Mouse (Mus musculus): ENCODE results near the gene Gm13277. TPM values are rescaled to one million over a fixed set of nuclear protein-coding genes. Genes with fewer than 3 reads are reported as not detected.
"Not testable (repeated sequence)": the region's sequence is repeated elsewhere in the genome, so short reads cannot be mapped to it uniquely, and the experiment has no call there.

Gm13277 gene
- not detected in 2 replicates for polyA plus RNA-seq (2012; rRNA removed)
- not detected in 2 replicates for polyA plus RNA-seq (2014; fragmentation: Nextera tagmentation; extraction: Ambion mirVana)

GRCm38 (mm10) chr4:88788402-88788801 lies at the start of gene Gm13277:
Gene Gm13277, plus strand, starts transcription at chr4:88788632.
- not testable (repeated sequence) for H3K4me2 ChIP-seq (ENCODE audit: low read depth); ATAC-seq (ENCODE audit: insufficient read depth); H3K9me3 ChIP-seq (ENCODE audit: control insufficient read depth, low read length); H3K27me3 ChIP-seq (ENCODE audit: control insufficient read depth, insufficient read depth, low read length); H3K9ac ChIP-seq (replicated peaks); H3K4me1 ChIP-seq (replicated peaks; ENCODE audit: control insufficient read depth in 2 of 2, insufficient read depth in 2 of 2, low read length in 1 of 2); H3K27ac ChIP-seq; H3K4me3 ChIP-seq (ENCODE audit: insufficient read depth in 1 of 2, low read depth in 2 of 2, low read length in 2 of 2); H3K36me3 ChIP-seq (replicated peaks; ENCODE audit: control insufficient read depth, insufficient read depth, low read depth); DNase-seq (ENCODE audit: low read depth in 3 of 3, low spot score in 3 of 3)
- no CpG with 5 or more reads among the region's 28 CpGs for WGBS (ENCODE audit: insufficient replicate concordance)
- TF ChIP-seq CTCF (IDR thresholded peaks at IDR 0.05; ENCODE audit: low read depth): peak; percentile 66

- no peak for TF ChIP-seq EP300 (IDR thresholded peaks at IDR 0.05; ENCODE audit: low read depth)
- TF ChIP-seq CTCF (IDR thresholded peaks at IDR 0.05; ENCODE audit: low read depth): no peak
- Histone ChIP-seq H3K4me1 (replicated peaks; ENCODE audit: control insufficient read depth in 2 of 2, insufficient read depth in 2 of 2, low read length in 1 of 2) (no peaks in the 10 kb centered on the region), H3K9ac (replicated peaks) (no peak overlapping the region), H3K27me3 (ENCODE audit: control insufficient read depth, insufficient read depth, low read length) (no peaks in the 10 kb centered on the region), H3K4me2 (ENCODE audit: low read depth) (no peak overlapping the region), H3K27ac (no peak overlapping the region), H3K4me3 (ENCODE audit: insufficient read depth in 1 of 2, low read depth in 2 of 2, low read length in 2 of 2) (no peak overlapping the region), H3K36me3 (replicated peaks; ENCODE audit: control insufficient read depth, insufficient read depth, low read depth) (no peaks in the 10 kb centered on the region), H3K9me3 (ENCODE audit: control insufficient read depth, low read length) (no peaks in the 10 kb centered on the region)
- DNase-seq (ENCODE audit: low read depth in 3 of 3, low spot score in 3 of 3) (no peak), ATAC-seq (ENCODE audit: insufficient read depth) (no peak)
- WGBS (ENCODE audit: insufficient replicate concordance): 59% methylated on average over 6 of the region's 6 CpGs
Observed at GRCm38 (mm10) chr4:88739036-88739435, 49.4 kb upstream of the Gm13277 start.

DNA sequence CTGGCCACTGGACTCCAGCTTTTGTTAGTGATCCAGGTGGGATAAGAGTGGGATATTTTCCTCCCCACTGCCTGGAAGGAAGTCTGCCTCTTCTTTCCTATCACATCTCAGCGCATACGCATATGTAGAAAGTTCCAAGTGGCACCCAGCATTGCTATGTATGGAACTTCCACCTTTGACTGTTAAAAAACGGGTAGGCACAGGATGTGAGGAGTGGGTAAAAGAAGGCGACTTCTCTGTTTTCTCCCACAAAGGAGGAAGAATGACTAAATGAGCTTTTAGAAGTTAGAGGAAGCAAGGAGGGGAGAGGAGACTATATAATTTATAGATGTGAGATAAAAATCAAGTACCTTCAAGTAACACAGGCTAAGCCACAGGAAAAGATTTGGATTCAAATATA lies 47.0 kb upstream of the Gm13277 start:
- 34% methylated on average over 4 of the region's 4 CpGs for WGBS (ENCODE audit: insufficient replicate concordance)
- ATAC-seq (ENCODE audit: insufficient read depth) (no peak), DNase-seq (ENCODE audit: low read depth in 3 of 3, low spot score in 3 of 3) (no peak)
- H3K36me3 ChIP-seq (replicated peaks; ENCODE audit: control insufficient read depth, insufficient read depth, low read depth): no peaks in the 10 kb centered on the region
- H3K4me2 ChIP-seq (ENCODE audit: low read depth): no peak overlapping the region
- no peak overlapping the region for H3K9ac ChIP-seq (replicated peaks)
- no peak overlapping the region for H3K4me3 ChIP-seq (ENCODE audit: insufficient read depth in 1 of 2, low read depth in 2 of 2, low read length in 2 of 2)
- no peaks in the 10 kb centered on the region for H3K27me3 ChIP-seq (ENCODE audit: control insufficient read depth, insufficient read depth, low read length)
- no peaks in the 10 kb centered on the region for H3K4me1 ChIP-seq (replicated peaks; ENCODE audit: control insufficient read depth in 2 of 2, insufficient read depth in 2 of 2, low read length in 1 of 2)
- TF ChIP-seq EP300 (IDR thresholded peaks at IDR 0.05; ENCODE audit: low read depth) (no peak), CTCF (IDR thresholded peaks at IDR 0.05; ENCODE audit: low read depth) (no peak)
- H3K9me3 ChIP-seq (ENCODE audit: control insufficient read depth, low read length): no peaks in the 10 kb centered on the region
- H3K27ac ChIP-seq: no peak overlapping the region

GRCm38 (mm10) chr4:88742771-88743371 lies 45.6 kb upstream of the Gm13277 start:
- no peak for TF ChIP-seq EP300 (IDR thresholded peaks at IDR 0.05; ENCODE audit: low read depth)
- no peak; the same call in 1 of the 2 replicates for TF ChIP-seq CTCF (IDR thresholded peaks at IDR 0.05; ENCODE audit: low read depth)

DNA sequence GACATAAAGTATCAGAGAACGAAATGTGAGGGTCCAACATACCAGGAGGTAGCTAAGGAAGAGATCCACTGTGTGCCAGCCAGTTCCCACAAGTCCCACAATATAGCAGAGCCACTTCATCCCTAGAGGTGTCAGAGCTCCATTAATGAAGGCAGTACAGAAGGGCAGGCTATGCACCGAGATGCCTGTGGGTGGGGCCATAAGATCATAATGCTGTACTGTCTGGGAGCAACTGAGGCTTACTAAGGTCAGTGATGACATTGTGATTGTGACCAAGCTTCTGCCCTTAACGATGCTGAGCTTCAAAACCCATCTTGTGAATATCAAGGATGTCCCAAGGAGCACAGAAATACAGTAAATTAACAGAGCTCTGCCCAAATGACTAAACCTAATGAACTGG lies 44.2 kb upstream of the Gm13277 start:
- H3K4me1 ChIP-seq (replicated peaks; ENCODE audit: control insufficient read depth in 2 of 2, insufficient read depth in 2 of 2, low read length in 1 of 2): no peaks in the 10 kb centered on the region

More at GRCm38 (mm10) chr4:88742771-88743371, 45.6 kb upstream of the Gm13277 start:
- no peak overlapping the region for H3K27ac ChIP-seq
- no peak for DNase-seq (ENCODE audit: low read depth in 3 of 3, low spot score in 3 of 3)
- no peak for ATAC-seq (ENCODE audit: insufficient read depth)
- H3K36me3 ChIP-seq (replicated peaks; ENCODE audit: control insufficient read depth, insufficient read depth, low read depth): no peaks in the 10 kb centered on the region
- no peak overlapping the region for H3K9ac ChIP-seq (replicated peaks)
- no peaks in the 10 kb centered on the region for H3K9me3 ChIP-seq (ENCODE audit: control insufficient read depth, low read length)
- H3K27me3 ChIP-seq (ENCODE audit: control insufficient read depth, insufficient read depth, low read length): no peaks in the 10 kb centered on the region
- WGBS (ENCODE audit: insufficient replicate concordance): 53% methylated on average over 7 of the region's 7 CpGs
- H3K4me2 ChIP-seq (ENCODE audit: low read depth): no peak overlapping the region
- H3K4me1 ChIP-seq (replicated peaks; ENCODE audit: control insufficient read depth in 2 of 2, insufficient read depth in 2 of 2, low read length in 1 of 2): no peaks in the 10 kb centered on the region
- H3K4me3 ChIP-seq (ENCODE audit: insufficient read depth in 1 of 2, low read depth in 2 of 2, low read length in 2 of 2): no peak overlapping the region

More for the DNA sequence above, 44.2 kb upstream of the Gm13277 start:
- no peak overlapping the region for H3K9ac ChIP-seq (replicated peaks)
- no peaks in the 10 kb centered on the region for H3K27me3 ChIP-seq (ENCODE audit: control insufficient read depth, insufficient read depth, low read length)
- no peaks in the 10 kb centered on the region for H3K36me3 ChIP-seq (replicated peaks; ENCODE audit: control insufficient read depth, insufficient read depth, low read depth)
- 53% methylated on average over 3 of the region's 3 CpGs for WGBS (ENCODE audit: insufficient replicate concordance)
- H3K9me3 ChIP-seq (ENCODE audit: control insufficient read depth, low read length): no peaks in the 10 kb centered on the region
- TF ChIP-seq CTCF (IDR thresholded peaks at IDR 0.05; ENCODE audit: low read depth) (no peak), EP300 (IDR thresholded peaks at IDR 0.05; ENCODE audit: low read depth) (no peak)
- no peak overlapping the region for H3K4me2 ChIP-seq (ENCODE audit: low read depth)
- no peak overlapping the region for H3K4me3 ChIP-seq (ENCODE audit: insufficient read depth in 1 of 2, low read depth in 2 of 2, low read length in 2 of 2)
- DNase-seq (ENCODE audit: low read depth in 3 of 3, low spot score in 3 of 3) (no peak), ATAC-seq (ENCODE audit: insufficient read depth) (no peak)
- no peak overlapping the region for H3K27ac ChIP-seq

Data from liver, embryonic 14.5 days (tissue).